Mouse (Mus musculus): ENCODE results near the gene Trim47. TPM values are rescaled to one million over a fixed set of nuclear protein-coding genes. Genes with fewer than 3 reads are reported as not detected.

The Trim47 gene
- 10 to 100 TPM; 47.1 to 50.9 TPM for total RNA-seq (2021)

DNA sequence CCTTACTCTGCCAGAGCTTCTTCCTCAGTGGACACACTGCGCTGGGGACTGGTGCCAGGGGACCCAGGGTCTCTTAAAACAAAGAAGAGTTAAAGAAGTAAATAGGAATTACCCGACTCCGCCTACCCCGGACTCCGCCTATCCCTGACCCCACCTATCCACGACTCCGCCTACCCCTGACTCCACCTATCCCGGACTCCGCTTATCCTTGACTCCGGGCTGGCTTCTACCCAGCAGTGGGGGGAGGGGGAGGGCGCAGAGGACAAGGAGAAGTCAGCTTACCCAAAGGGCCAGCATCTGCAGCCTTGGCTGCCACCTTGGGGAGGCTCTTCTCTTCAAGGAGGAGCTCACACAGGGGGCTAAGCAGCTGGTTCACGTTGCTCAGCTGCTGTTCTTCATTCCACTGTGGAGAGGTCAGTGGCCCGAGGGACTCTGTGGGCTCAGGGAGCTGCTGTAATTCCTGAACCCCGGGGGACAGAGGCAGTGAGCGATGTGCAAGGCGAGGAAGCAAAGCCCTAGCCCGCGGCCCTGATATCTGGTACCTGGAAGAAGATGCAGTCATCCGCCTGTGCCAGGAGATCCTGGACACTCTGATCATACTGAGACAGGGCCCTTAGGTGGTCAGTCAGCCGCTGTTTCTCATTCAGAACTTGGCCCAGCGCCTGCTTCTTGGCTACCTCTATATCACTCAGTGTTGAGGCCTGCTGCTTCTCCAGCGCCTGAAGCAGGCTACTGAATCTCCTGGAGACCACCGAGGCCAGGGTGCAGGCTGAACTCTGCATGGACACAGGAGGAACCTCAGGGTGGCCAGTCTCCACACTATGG lies at the start of gene Trim47:
Trim47 (minus strand) TSS at position 55 of the 825 bp plus-strand sequence.
- peak; percentile 91 for DNase-seq

- no peak for DNase-seq
These were observed 49.0 kb upstream of the Trim47 start for GRCm38 (mm10) chr11:116176010-116176409.

GRCm38 (mm10) chr11:116174775-116175448 lies 47.9 kb upstream of the Trim47 start:
- DNase-seq: no peak

GRCm38 (mm10) chr11:116171959-116172358 lies 44.9 kb upstream of the Trim47 start:
- DNase-seq: no peak

DNA sequence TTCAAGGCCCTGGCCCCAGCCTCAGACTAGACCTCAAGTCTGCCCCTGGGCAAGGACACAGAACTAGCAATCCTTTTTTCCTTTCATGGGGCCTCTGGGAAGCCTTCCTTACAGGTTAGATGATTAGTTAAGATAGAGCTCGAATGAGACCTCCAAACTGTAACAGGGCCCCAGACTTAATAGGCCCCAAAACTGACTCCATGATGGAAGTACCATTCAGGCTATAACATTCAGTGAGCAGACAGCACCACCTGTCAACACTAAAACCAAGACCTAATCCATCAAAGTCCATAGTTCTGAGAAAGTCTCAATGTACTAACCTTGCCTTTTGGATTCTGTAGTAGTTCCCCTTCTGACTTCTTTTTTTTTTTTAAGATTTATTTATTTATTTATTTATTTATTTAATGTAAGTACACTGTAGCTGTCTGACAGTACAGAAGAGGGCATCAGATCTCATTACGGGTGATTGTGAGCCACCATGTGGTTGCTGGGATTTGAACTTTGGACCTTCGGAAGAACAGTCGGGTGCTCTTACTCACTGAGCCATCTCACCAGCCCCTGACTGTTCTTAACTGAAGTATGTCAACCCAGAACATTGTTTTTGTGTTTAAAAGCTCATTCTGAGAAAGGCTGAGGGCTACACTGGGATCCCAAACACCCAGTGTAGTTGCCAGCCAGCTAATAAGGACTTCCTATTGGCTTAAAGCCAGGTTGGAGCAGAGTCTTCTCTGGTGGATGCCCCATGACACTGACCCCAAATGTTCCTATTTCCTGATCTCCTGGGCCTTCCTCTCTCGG lies 43.2 kb upstream of the Trim47 start:
- no peak for DNase-seq

DNA sequence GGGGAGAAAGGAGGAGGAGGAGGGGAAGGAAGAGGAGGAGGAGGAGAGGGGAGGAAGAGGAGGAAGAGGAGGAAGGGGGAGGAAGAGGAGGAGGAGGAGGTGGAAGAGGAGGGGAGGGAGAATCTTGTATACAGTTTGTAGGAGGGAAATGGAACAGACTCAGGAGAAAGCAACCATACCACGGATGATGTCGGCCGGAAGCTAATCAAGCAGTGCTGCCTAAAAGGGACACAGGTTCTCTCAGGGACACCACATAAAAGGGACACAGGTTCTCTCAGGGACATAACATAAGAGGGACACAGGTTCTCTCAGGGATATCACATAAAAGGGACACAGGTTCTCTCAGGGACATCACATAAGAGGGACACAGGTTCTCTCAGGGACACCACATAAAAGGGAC lies 42.2 kb upstream of the Trim47 start:
- no peak for DNase-seq

GRCm38 (mm10) chr11:116167884-116168439 lies 41.0 kb upstream of the Trim47 start, which contains the start of gene Fbf1:
Gene Fbf1 (minus strand): TSS chr11:116168166.
- DNase-seq: peak; percentile 94

GRCm38 (mm10) chr11:116167232-116167631 lies 40.2 kb upstream of the Trim47 start:
- DNase-seq: no peak

- DNase-seq: no peak
These were observed 36.0 kb upstream of the Trim47 start for GRCm38 (mm10) chr11:116163002-116163401.

DNA sequence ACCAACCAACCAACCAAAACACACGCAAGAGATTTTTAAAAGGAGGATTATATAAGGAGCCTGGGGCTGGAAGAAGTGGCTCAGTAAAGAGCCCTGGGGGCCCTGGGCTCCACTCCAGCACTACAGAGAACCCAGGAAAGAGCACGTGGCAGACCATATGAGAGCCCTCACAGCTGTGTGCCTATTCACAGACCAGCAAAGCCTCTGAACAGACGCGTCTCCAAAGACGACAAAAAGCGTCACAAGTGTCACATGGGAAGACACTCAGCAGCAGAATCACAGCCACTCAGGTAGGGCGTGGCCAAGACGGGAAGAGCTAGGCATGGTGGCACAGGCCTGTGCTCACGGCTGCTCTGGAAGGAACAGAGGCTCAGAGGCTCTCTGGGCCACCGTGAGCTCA lies 35.1 kb upstream of the Trim47 start:
- DNase-seq: no peak

DNA sequence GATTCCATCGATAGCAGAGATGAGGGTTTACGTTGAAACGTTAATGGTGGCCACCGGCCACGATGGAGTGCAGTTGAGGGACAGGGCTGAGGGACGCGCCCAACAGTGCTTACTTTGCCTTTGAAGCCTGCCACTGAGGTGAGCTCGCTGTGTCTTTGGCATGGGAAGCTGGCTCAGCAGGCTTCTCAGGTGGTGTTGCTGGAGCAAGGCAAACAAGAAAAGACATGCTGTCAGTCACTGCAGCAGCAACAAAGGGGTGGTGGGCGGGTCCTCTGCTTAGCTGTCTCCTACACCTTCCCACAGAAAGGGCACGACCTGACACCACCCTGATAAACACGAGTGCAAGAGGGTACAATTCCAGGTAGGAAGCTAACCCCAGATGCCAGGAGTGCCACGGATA lies 34.3 kb upstream of the Trim47 start:
- no peak for DNase-seq

DNA sequence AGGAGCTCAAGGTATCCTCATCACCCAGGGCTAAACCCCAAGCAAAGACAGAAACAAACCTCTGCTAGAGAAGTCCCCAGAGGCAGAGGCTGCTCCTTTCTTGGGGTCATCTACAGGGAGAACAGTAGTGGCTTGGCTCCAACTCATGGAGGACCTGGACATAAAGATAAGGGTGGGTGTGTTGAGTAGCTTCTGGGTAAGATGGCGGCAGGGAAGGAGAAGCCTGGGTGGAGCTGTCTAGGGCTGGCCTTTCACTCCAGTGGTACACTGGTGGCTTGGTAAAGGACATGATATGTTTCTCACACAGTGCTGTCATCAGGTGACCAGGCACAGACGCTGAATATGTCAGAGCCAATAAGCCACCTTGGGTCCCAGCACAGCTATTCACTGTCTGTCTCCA lies 23.9 kb upstream of the Trim47 start:
- DNase-seq: no peak

GRCm38 (mm10) chr11:116149341-116149740 lies 22.3 kb upstream of the Trim47 start:
- no peak for DNase-seq

DNA sequence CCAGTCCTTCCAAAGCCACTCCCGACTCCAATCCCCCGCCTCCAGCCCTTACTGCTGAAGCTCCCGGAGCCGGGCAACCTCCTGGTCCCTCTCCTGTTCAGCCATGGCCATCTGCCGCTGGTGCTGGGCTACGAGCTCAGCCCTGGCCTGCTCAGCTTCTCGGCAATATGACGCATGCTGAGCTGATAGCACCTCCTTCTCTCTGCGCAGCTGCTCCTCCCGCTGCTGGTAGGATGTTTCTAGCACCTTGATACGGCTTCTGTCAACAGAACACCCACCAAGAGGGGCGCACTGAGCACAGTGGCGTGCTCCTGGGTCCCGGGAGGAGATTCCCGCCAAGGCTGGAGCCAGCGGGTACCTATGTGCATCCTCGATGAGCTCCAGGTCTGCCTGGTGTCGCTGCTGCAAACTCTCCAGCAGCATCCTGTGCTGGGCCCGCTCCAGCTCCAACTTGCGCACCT lies 21.8 kb upstream of the Trim47 start:
- no peak for DNase-seq

- no peak for DNase-seq
These were observed 19.4 kb upstream of the Trim47 start for GRCm38 (mm10) chr11:116146294-116146985.

DNA sequence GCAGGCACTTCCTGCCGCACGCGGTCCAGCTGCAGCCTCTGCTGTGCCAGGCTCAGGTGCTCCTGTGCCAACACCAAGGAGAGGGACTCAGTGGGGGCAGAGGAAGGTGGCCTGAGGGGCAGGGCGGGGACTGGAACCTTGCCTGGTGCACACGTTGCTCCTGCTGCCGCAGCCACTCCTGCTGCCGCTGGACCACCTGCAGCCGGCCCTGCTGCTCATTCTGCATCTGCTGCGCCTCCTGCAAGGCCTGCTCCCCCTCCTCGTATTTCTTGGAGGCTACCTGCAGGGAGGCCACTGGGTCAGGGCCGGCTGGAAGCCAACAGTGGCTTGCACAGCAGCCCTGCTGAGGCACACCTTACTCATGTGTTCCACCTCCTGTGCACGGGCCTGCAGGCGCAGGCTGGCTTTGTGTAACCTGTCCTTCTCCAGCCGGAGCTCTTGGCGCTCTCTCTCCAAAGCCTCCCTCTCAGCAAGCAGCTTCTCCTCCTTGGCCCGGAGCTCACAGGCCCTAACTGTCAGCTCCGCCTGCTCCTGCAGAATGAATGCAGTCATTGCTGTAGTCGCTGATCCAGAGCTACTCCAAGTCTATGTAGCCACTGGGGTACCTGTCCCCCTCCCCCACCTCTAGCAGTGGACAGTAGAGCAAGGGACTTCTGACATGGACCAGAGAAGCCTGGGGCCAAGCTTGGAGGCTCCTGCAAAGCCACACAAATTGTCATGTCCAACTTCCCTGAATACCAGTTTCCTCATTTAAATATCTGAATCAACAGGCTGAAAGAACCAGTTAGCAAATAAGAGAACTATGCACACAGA lies 18.7 kb upstream of the Trim47 start:
- DNase-seq: no peak

DNA sequence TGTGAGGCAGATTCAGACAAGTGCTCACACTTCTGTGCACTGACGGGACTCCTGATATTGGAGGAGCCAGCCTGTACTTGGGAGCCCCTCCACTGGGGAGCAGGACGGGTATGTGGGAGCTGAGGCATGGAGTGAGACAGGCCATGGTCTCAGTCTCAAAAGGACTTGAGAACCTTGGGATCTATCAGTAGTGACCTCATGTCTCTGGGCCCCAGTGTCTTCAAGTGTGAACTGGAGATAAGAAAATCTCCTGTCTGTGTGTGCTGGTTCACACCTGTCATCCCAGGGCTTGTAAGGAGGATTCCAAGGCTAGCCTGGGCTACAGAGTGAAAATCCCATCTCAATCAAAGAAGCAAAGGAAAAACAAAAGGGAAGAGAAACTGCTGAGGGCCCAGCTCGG lies 16.5 kb upstream of the Trim47 start:
- no peak for DNase-seq

DNA sequence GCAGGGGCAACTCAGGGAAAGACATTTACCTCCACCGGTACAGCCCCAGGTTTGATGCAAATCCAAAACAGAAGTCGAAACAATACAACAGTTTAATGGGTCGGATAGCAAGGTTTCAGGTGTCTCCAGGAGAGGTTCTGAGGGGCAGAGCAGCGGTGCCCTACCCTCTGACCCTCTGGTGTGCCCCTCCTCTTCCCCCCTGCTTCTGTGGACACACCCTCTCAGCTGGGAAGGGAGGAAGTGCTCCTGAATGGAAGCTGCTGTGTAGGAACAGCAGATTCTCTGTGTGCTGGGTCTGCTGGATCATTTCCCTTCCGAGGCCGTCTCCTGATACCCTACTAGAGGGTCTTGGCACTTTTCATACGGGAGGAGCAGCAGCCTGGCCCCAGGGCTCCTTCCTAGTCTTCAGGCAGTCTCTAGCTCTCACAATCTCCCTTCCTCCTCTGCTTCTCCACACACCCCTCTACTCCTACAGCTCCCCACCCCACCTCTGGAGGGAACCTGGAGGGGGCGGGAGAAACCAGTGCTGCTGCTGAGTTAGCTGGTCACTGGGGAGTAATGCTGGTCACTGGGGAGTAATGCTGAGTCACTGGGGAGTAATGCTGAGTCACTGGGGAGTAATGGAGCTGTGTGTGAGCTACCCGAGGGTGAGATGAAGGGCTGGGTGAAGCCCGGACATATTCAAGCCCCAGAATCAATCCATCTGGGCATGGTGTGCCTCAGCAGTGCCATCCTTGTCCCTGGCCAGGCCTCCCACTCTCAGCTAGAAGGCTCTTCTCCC lies 15.4 kb upstream of the Trim47 start:
- no peak for DNase-seq

- peak; percentile 91 for DNase-seq
These were observed 11.6 kb upstream of the Trim47 start, which contains the start of gene Mrpl38 for GRCm38 (mm10) chr11:116138468-116139138. Gene Mrpl38 (minus strand): TSS chr11:116138868.

- no peak for DNase-seq
These were observed 11.1 kb upstream of the Trim47 start for GRCm38 (mm10) chr11:116138096-116138467.
